Mouse (Mus musculus) retina, postnatal 1 day (tissue): ENCODE measurements around the gene Tmtc1.

Source experiments
- DNase-seq: peaks from one replicate; pipeline ENCODE4 v3.0.0-alpha.2; 2012

The Tmtc1 gene

GRCm38 (mm10) chr6:148443726-148444701 is at the start of gene Tmtc1:
TSS of gene Tmtc1 (minus strand) at chr6:148444389.
- DNase-seq = peak; percentile 80

DNA sequence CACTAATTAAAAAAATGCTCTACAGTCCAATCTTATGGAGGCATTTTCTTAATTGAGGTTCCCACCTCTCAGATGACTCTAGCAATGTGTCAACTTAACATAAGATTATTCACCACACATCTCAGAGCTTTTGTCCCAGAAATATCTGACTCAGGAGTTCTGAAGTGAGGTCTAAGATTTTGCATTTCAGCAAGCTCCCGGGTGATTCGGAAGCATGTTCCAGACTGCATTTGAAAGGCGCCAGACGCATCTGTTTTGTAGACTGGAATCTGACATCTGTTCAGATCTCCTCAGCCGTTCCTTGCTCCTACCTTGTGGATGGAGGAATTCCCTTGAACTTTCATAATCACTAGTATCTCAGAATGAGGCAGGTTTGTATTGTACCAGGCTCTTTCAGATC is 47.7 kb upstream of the Tmtc1 start:
- no peak for DNase-seq

DNA sequence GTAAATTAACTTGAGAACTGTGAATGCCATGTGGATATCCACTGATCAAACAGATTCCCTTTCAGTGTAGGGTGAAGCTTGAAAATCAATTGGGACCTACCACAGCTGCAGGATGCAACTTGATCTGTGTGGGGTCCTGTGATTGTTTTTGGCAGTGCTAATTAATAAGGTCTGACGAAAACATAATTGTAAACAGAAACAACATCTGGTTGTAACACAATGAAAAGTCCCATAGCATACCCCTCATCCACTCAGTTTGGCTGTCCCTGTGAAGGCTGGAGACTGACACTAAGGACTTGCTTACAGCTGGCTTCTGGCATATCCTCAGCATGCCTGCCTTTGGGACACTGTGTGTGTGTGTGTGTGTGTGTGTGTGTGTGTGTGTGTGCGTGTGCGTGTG is 42.6 kb upstream of the Tmtc1 start:
- no peak for DNase-seq

DNA sequence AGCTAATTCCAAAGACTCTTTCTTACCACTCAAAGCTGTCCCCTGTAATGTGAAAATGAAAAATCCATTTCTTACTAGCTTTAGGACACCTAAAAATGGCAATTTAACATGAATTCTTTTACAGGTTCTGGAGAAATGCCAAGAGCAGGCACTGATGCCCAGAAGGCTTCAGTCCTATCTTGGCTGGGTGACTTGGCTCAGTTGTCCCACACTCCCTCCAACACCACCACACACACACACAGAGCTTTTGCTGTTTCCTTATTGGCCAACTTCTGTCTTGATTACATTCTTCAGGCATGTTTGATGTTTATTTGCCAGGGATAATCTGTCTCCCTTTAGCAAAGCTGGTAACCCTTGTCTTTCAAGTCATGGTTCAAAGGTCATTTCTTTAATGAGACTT is 37.7 kb upstream of the Tmtc1 start:
- DNase-seq = no peak

DNA sequence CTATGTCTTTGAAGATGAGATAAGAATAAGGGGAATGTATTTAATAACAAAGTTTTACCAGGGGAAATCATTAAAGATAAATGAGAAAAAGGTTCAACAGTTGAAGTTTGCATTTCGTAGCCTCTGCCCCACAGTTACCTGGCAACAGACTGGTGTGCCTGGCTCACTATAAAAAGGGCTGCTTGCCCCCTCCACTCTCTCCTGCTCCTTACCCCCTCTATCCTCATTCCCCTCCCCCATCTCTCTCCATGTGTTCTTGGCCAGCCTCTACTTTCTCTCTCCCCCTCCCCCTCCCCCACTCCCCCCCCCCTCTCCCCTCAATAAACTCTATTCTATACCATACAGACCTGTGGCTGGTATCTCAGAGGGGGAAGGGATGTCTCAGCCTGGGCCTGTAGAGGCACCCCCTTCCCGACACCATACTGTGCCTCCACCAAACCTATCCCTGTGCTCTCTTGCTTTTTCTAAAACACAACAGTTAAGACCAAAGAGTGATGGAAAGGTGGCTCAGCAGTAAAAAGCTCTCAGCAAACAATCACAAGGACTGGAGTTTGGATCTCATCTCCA is 35.6 kb upstream of the Tmtc1 start:
- DNase-seq = no peak

GRCm38 (mm10) chr6:148478350-148478749 is 34.2 kb upstream of the Tmtc1 start:
- peak; percentile 61 for DNase-seq

- no peak for DNase-seq
Measured at GRCm38 (mm10) chr6:148472289-148472688, 28.1 kb upstream of the Tmtc1 start.

- DNase-seq = no peak
Measured at GRCm38 (mm10) chr6:148467924-148468389, 23.8 kb upstream of the Tmtc1 start.

DNA sequence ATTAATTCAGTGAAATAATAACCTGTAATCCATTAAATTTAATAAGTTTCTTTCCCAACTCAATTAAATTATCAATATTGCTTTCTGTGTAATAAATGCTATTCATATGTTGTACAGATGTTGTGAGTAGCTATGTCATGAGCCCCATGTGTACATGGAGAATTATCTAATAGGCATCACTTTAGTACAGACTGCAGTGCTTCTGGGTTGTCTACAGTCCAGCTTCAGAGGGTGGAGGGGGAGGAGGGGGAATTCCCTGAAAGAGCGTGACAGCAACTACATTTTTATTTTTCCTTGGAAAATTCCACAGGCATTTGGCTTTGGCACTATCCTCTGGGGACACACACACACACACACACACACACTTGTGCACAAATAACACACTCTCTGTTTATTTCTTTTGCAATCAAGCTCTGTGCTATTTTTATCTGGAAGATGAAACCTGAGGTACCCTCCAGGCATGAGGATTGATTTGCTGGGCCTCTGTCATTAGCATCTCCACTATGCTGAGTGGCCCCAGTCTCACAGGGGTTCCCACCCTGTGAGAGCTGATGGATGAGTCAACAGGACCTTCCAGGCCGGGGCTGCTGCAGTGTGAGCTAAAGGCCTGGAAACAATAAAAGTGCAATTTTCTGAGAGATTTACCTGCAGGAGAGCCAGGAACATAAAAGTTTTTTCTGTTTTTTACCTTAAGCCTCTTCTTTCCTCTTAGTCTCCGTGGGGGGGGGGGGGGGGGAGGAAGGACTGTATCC is 23.2 kb upstream of the Tmtc1 start:
- DNase-seq = peak; percentile 17

DNA sequence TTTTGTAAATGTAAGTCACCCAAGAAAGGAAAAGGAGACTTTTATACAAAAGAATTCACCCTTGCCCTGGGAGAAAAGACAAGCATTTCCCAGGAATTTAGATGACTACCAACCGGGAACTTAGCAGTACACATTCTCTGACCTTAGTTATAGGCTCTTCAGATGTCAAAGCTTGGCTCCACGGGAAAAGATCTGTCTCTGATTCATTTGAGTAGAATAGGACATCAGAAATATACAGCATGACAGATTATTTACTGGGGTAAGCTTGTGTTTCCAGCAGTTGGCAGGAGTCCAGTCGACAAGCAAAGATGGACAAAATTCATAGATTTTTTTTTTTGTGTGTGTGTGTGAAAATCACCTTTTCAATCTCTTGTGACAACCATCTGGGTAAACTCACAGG is 15.4 kb upstream of the Tmtc1 start:
- no peak for DNase-seq

DNA sequence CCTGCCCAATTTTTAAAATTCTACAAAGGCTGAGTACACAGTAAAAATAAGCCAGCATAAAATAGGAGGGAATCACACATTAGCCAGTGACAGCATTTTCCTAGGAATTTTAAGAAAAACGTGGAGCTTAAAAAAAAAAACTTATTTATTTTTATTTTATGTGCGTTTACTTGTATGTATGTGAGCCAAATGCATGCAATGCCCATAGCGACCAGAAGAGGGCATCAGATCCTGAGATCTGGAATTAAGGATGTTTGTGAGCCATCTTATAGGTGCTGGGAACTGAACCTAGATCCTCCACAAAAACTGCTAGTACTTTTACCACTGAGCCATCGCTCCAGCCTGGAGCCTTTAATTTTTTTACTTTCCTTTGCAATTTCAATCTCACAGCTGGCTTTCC is 11.3 kb upstream of the Tmtc1 start:
- DNase-seq = no peak

- DNase-seq = no peak
Measured at GRCm38 (mm10) chr6:148454740-148455139, 10.6 kb upstream of the Tmtc1 start.

- DNase-seq = no peak
Measured at GRCm38 (mm10) chr6:148448151-148448550, 4.0 kb upstream of the Tmtc1 start.

GRCm38 (mm10) chr6:148446113-148446512 is 1.9 kb upstream of the Tmtc1 start:
- no peak for DNase-seq

DNA sequence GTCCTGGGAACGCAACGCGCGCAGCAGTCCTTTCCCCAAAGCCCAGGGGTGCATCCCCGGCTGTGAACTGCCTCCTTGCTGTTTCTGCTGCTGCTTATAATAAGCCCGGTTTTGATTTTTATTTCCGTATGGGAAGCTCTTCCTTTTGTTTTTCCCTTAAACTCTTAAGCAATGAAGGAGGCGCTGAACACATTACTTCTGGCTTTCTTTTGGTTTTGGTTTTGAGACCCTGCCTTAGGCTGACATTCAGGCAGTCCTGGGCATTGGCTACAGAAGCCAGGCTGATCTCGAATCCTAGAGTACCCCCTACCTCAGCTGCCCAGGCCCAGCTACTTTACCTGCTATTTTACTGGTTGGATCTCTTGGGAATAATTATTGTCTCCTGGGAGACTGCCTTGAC is 607 bp upstream of the Tmtc1 start:
- no peak for DNase-seq

DNA sequence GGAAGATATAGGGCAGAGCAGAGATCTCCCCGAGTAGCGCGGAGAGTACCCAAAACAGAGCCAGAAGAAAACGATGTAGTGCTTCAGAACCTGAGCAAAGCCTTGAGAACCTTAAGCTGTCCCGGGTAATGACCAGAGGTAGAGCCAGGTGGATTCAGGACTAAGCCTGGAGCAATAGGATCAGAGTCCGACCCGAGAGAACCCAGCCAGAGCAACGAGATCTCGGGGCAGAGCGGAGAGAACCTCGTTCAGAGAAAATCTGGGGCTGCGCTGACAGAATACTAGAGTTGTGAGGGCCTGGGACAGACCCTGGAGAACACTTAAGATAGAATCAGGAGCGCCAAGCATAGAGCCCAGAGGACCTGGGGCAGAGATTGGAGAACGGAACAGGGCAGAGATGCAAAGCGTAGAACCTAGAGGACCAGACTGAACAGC is 881 bp downstream of the Tmtc1 start:
- DNase-seq = peak; percentile 44

GRCm38 (mm10) chr6:148442671-148443290 is 1.4 kb downstream of the Tmtc1 start:
- DNase-seq = peak; percentile 58

- DNase-seq = no peak
Measured at GRCm38 (mm10) chr6:148441871-148442270, 2.3 kb downstream of the Tmtc1 start.

DNA sequence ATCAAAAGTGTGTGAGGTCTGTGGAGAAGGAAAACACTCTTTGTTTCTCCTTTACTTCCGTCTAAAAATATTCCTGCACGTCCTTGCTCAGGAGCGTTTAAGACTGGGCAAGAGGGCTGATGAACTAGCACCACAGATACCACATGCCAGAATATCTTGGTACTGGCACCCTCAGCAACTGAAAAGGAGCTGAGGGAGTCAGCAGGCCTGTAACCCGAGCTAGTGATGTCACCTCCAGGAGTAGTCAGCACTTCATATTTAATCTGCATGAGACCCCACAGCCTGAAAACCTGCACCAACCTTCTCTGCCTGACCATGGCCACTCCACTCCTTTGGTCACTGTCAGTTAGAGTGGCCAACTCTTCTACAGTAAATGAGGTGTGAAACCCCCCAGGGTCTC is 5.1 kb downstream of the Tmtc1 start:
- no peak for DNase-seq

DNA sequence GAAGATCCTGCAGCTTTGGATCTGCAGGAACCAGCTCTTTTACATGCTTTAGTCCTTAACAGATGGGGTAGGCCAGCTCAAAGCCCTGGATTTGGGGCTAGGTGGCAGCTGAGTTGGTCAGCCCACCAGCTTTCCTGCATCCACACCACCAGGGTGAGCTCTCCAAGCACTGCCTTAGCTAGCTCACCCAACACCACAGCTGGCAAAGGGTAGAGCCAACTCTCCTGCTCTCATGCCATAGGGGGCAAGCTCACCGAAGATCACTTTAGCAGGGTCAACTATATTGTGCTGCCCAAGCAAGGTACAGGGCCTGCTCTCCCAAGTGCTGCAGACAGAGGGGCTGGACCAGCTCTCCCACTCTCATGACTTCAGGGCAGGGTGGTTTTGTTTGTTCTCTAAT is 6.6 kb downstream of the Tmtc1 start:
- DNase-seq = no peak

DNA sequence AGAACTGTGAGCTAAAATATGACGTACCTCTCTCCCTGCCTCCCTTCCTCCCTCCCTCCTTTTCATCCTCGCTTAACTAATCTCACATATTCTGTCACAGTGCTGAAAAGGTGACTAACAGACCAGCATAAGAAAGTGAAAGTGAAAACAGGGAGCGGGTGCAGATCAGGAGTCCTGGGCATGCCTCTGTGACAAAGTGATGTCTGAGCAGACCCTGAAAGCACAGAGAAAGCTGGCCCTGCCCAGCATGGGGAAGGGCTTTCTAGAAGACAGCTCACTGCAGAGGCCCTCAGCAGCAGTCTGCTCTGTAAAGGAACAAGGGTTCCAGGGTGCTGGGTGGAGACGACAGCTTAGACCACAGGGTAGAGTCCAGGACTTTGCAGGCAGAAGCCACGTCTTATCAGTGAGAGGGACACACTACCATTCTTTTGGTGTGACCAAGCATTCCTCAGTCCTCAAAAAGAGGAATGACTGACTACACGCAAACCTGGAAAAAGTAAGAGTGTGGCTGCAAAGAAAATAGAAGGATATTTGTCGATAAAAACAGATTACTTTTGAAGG is 7.7 kb downstream of the Tmtc1 start:
- no peak for DNase-seq

GRCm38 (mm10) chr6:148421577-148421976 is 22.6 kb downstream of the Tmtc1 start:
- no peak for DNase-seq

DNA sequence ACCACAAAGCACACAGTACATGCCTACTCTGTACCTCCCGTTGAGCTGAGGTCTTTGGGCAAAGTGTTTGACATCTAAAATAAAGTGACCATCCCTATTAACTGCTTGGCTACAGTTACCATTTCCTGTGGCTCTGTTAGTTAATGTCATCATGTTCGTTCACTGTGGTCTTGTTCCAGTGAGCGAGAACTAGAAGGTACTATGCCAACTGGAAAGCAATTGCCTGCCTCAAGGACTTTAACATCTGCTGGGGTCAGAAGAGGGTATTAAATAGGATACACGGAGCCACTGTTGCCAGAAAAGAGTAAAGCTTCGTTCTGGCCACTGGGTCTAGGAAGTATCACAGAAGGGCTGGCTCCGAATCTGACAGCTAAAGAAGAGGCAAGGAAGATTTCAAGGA is 23.8 kb downstream of the Tmtc1 start:
- no peak for DNase-seq
